Mouse (Mus musculus) spleen, adult 2 months (tissue): ENCODE results near the gene Snx25. TPM values are rescaled to one million over a fixed set of nuclear protein-coding genes. Genes with fewer than 3 reads are reported as not detected.

Source experiments
- DNase-seq, 2 experiments: peaks; one replicate each; pipeline versions ENCODE4 v3.0.0 to v3.0.0-alpha.2; 2012 to 2021; ENCODE audit warnings: low spot score in 2 of 2, low read depth in 1 of 2
- H3K27ac ChIP-seq: fragments of 200-500 bp; 2 replicates; pipeline ENCODE4 v1.5.1; 2012; ENCODE audit warnings: low read length, inconsistent platforms; ENCODE audit not compliant: insufficient read depth
- H3K27me3 ChIP-seq: fragments of 200-500 bp; 2 replicates; pipeline ENCODE4 v1.6.1; 2012; ENCODE audit warnings: mild to moderate bottlenecking, moderate library complexity, low read length, inconsistent platforms; ENCODE audit not compliant: control insufficient read depth, insufficient read depth
- H3K36me3 ChIP-seq: fragments of 200-500 bp; 2 replicates; pipeline ENCODE4 v1.6.1; 2012; ENCODE audit warnings: mild to moderate bottlenecking, low read length, inconsistent platforms; ENCODE audit not compliant: control insufficient read depth, insufficient read depth
- H3K4me1 ChIP-seq: fragments of 200-500 bp; 2 replicates; pipeline ENCODE4 v1.6.1; 2011; ENCODE audit warnings: inconsistent platforms; ENCODE audit not compliant: control insufficient read depth, insufficient read depth, insufficient read length
- H3K4me3 ChIP-seq: fragments of 200-500 bp; 2 replicates; pipeline ENCODE4 v1.5.1; 2011; ENCODE audit warnings: mild to moderate bottlenecking, inconsistent platforms; ENCODE audit not compliant: insufficient read depth, insufficient read length; ENCODE audit errors: extremely low read depth
- CTCF ChIP-seq: fragments of 200-500 bp; IDR thresholded peaks from 2 replicates; pipeline ENCODE4 v1.5.1; 2011; ENCODE audit warnings: mild to moderate bottlenecking, inconsistent platforms; ENCODE audit not compliant: insufficient read depth, insufficient read length, insufficient replicate concordance; ENCODE audit errors: extremely low read depth
- POLR2A ChIP-seq: fragments of 200-500 bp; IDR thresholded peaks from 2 replicates; pipeline ENCODE4 v1.6.1; 2011; ENCODE audit warnings: low read depth, low read length, inconsistent platforms
- WGBS: fragments of 180-500 bp; shearing (Covaris S2); methylation state at CpG from one replicate; pipeline ENCODE4 v1.1.7; 2018; 5-methylcytosine and 5-hydroxymethylcytosine counted together
- polyA plus RNA-seq: library from polyadenylated mRNA; depleted of rRNA; stranded (reverse); fragments of >200 nt; gene quantifications from 2 replicates; pipeline ENCODE4 v1.2.3, GENCODE M21; 2012; rRNA removed

The Snx25 gene
- 4.7 and 4.9 TPM in 2 replicates for polyA plus RNA-seq

GRCm38 (mm10) chr8:46152064-46153031 is at the start of gene Snx25:
TSS of gene Snx25 (minus strand) at chr8:46152159.
- Histone ChIP-seq H3K27me3 (no peaks in the 10 kb centered on the region), H3K27ac (peak within 1 kb of the TSS; percentile 96), H3K4me1 (peaks cover 5% of the 10 kb centered on the region), H3K36me3 (no peaks in the 10 kb centered on the region), H3K4me3 (peak within 1 kb of the TSS; percentile 65)
- peak; percentile 84 to 95 for DNase-seq
- 6% methylated on average over 79 of the region's 103 CpGs for WGBS
- TF ChIP-seq POLR2A: peak; percentile 81
- no peak for TF ChIP-seq CTCF

GRCm38 (mm10) chr8:46197673-46198072 is 45.7 kb upstream of the Snx25 start:
- Histone ChIP-seq H3K36me3 (peaks cover 3% of the 10 kb centered on the region), H3K27ac (no peak overlapping the region), H3K27me3 (no peaks in the 10 kb centered on the region), H3K4me3 (no peak overlapping the region), H3K4me1 (0 out of 2 replicates have a peak, but pooled peaks cover 2% of the 10 kb centered on the region)
- no peak for DNase-seq
- WGBS: 91% methylated on average over 5 of the region's 5 CpGs
- TF ChIP-seq POLR2A: no peak
- TF ChIP-seq CTCF: no peak

GRCm38 (mm10) chr8:46196877-46197276 is 44.9 kb upstream of the Snx25 start:
- H3K4me1 ChIP-seq: 0 out of 2 replicates have a peak, but pooled peaks cover 2% of the 10 kb centered on the region
- no peak overlapping the region for H3K4me3 ChIP-seq
- H3K27me3 ChIP-seq: no peaks in the 10 kb centered on the region
- WGBS: 87% methylated on average over 3 of the region's 3 CpGs
- no peak for DNase-seq
- TF ChIP-seq POLR2A (no peak), CTCF (no peak)
- H3K36me3 ChIP-seq: peaks cover 7% of the 10 kb centered on the region
- no peak overlapping the region for H3K27ac ChIP-seq

- WGBS: 92% methylated on average over 8 of the region's 8 CpGs
- no peak for TF ChIP-seq CTCF
- TF ChIP-seq POLR2A: no peak
- Histone ChIP-seq H3K36me3 (peaks cover 12% of the 10 kb centered on the region), H3K4me3 (no peak overlapping the region), H3K27me3 (no peaks in the 10 kb centered on the region), H3K27ac (no peak overlapping the region), H3K4me1 (0 out of 2 replicates have a peak, but pooled peaks cover 2% of the 10 kb centered on the region)
- DNase-seq: no peak
Observed at GRCm38 (mm10) chr8:46193100-46193499, 41.1 kb upstream of the Snx25 start.

GRCm38 (mm10) chr8:46185361-46185760 is 33.4 kb upstream of the Snx25 start:
- peak; percentile 27 to 48 for DNase-seq
- Histone ChIP-seq H3K4me1 (no peaks in the 10 kb centered on the region), H3K27me3 (no peaks in the 10 kb centered on the region), H3K4me3 (no peak overlapping the region), H3K36me3 (peaks cover 5% of the 10 kb centered on the region), H3K27ac (no peak overlapping the region)
- 26% methylated on average over 2 of the region's 2 CpGs for WGBS
- TF ChIP-seq CTCF (peak; percentile 48; the same call in 1 of the 2 replicates), POLR2A (no peak)

GRCm38 (mm10) chr8:46180136-46180535 is 28.2 kb upstream of the Snx25 start:
- Histone ChIP-seq H3K4me3 (no peak overlapping the region), H3K27ac (no peak overlapping the region), H3K27me3 (no peaks in the 10 kb centered on the region), H3K36me3 (peaks cover 5% of the 10 kb centered on the region; the same call in 1 of the 2 replicates), H3K4me1 (no peaks in the 10 kb centered on the region)
- no peak for DNase-seq
- WGBS: 92% methylated on average over 7 of the region's 7 CpGs
- TF ChIP-seq CTCF: no peak
- no peak for TF ChIP-seq POLR2A

GRCm38 (mm10) chr8:46173651-46174050 is 21.7 kb upstream of the Snx25 start:
- Histone ChIP-seq H3K27ac (no peak overlapping the region), H3K4me1 (no peaks in the 10 kb centered on the region), H3K4me3 (no peak overlapping the region), H3K36me3 (peaks cover 9% of the 10 kb centered on the region), H3K27me3 (no peaks in the 10 kb centered on the region)
- DNase-seq: no peak
- WGBS: 88% methylated on average over 2 of the region's 2 CpGs
- TF ChIP-seq POLR2A (no peak), CTCF (no peak)
